Mouse (Mus musculus) limb, embryonic 13.5 days (tissue): Measurements from ENCODE around the gene Gm42674. TPM values are rescaled to one million over a fixed set of nuclear protein-coding genes. Genes with fewer than 3 reads are reported as not detected.

Experiments
- ATAC-seq: fragments of 200-750 bp; cut with Nextera tagmentation; 2 replicates; pipeline ENCODE4 v1.8.0; 2017; ENCODE audit warnings: low read depth, moderate number of reproducible peaks, moderate TSS enrichment; ENCODE audit not compliant: low FRiP score
- H3K27ac ChIP-seq: fragments of 300-500 bp; sonication (generic); 2 replicates; pipeline ENCODE4 v1.5.1; 2015; ENCODE audit warnings: inconsistent platforms, mild to moderate bottlenecking, moderate library complexity
- H3K27me3 ChIP-seq: fragments of 300-500 bp; sonication (generic); 2 replicates; pipeline ENCODE4 v1.6.1; 2015; ENCODE audit warnings: mild to moderate bottlenecking, inconsistent platforms
- H3K36me3 ChIP-seq: fragments of 300-500 bp; sonication (generic); 2 replicates; pipeline ENCODE4 v1.6.1; 2015; ENCODE audit warnings: inconsistent platforms, mild to moderate bottlenecking, moderate library complexity
- H3K4me1 ChIP-seq: fragments of 300-500 bp; sonication (generic); 2 replicates; pipeline ENCODE4 v1.6.1; 2015; ENCODE audit warnings: inconsistent platforms
- H3K4me2 ChIP-seq: fragments of 300-500 bp; sonication (generic); replicated peaks from 2 replicates; pipeline ENCODE4 v1.6.1; 2015; ENCODE audit warnings: inconsistent platforms, mild to moderate bottlenecking, moderate library complexity
- H3K4me3 ChIP-seq: fragments of 300-500 bp; sonication (generic); 2 replicates; pipeline ENCODE4 v1.5.1; 2015; ENCODE audit warnings: moderate library complexity, mild to moderate bottlenecking, inconsistent platforms
- H3K9ac ChIP-seq: fragments of 300-500 bp; sonication (generic); 2 replicates; pipeline ENCODE4 v1.6.1; 2015; ENCODE audit warnings: mild to moderate bottlenecking, inconsistent platforms
- H3K9me3 ChIP-seq: fragments of 300-500 bp; sonication (generic); 2 replicates; pipeline ENCODE4 v1.6.1; 2016; ENCODE audit warnings: inconsistent platforms
- WGBS: fragments of 180-500 bp; shearing (Covaris S2); methylation state at CpG from one replicate; pipeline ENCODE4 v1.1.7; 2015; 5-methylcytosine and 5-hydroxymethylcytosine counted together
- polyA plus RNA-seq: library from polyadenylated mRNA; unstranded; fragments of >200 nt; fragmentation: Nextera tagmentation; extraction: Ambion mirVana; gene quantifications from 2 replicates; pipeline ENCODE4 v1.2.1, GENCODE M21; 2015

Gm42674 gene
- polyA plus RNA-seq, 1 experiment from 2014 or later: not detected

GRCm38 (mm10) chr3:90600036-90600435 lies 1.7 kb upstream of the Gm42674 start:
- Histone ChIP-seq H3K9ac (no peak overlapping the region), H3K9me3 (no peaks in the 10 kb centered on the region), H3K36me3 (no peaks in the 10 kb centered on the region), H3K27me3 (no peaks in the 10 kb centered on the region), H3K4me1 (peaks cover 23% of the 10 kb centered on the region), H3K4me3 (no peak overlapping the region), H3K4me2 (no peak overlapping the region), H3K27ac (no peak overlapping the region)
- WGBS: 63% methylated on average over 6 of the region's 6 CpGs
- no peak for ATAC-seq

- H3K4me2 ChIP-seq: no peak overlapping the region
- no peaks in the 10 kb centered on the region for H3K9me3 ChIP-seq
- no peak for ATAC-seq
- no peak overlapping the region for H3K9ac ChIP-seq
- no peaks in the 10 kb centered on the region for H3K36me3 ChIP-seq
- 80% methylated on average over 8 of the region's 8 CpGs for WGBS
- H3K27me3 ChIP-seq: no peaks in the 10 kb centered on the region
- peaks cover 28% of the 10 kb centered on the region for H3K4me1 ChIP-seq
- no peak overlapping the region for H3K4me3 ChIP-seq
- no peak overlapping the region for H3K27ac ChIP-seq
Observed at GRCm38 (mm10) chr3:90600458-90601195, 1.1 kb upstream of the Gm42674 start.

- 20% methylated on average over 3 of the region's 3 CpGs for WGBS
- peak; percentile 68 for ATAC-seq
- Histone ChIP-seq H3K4me2 (no peak within 1 kb of the TSS), H3K27ac (peak within 1 kb of the TSS; percentile 87), H3K9me3 (no peaks in the 10 kb centered on the region), H3K36me3 (no peaks in the 10 kb centered on the region), H3K27me3 (no peaks in the 10 kb centered on the region), H3K4me1 (peaks cover 40% of the 10 kb centered on the region), H3K4me3 (no peak within 1 kb of the TSS), H3K9ac (no peak within 1 kb of the TSS)
Observed at GRCm38 (mm10) chr3:90603623-90604022, 1.9 kb downstream of the Gm42674 start, which contains the start of gene S100a4. S100a4 (plus strand) TSS chr3:90603771.

- Histone ChIP-seq H3K9ac (no peak overlapping the region), H3K4me1 (peaks cover 40% of the 10 kb centered on the region), H3K36me3 (no peaks in the 10 kb centered on the region), H3K9me3 (no peaks in the 10 kb centered on the region), H3K27ac (peak overlapping the region; percentile 86), H3K27me3 (no peaks in the 10 kb centered on the region), H3K4me2 (no peak overlapping the region), H3K4me3 (no peak overlapping the region)
- 11% methylated on average over 4 of the region's 4 CpGs for WGBS
- ATAC-seq: peak; percentile 60
Observed at GRCm38 (mm10) chr3:90604416-90604815, 2.7 kb downstream of the Gm42674 start.

DNA sequence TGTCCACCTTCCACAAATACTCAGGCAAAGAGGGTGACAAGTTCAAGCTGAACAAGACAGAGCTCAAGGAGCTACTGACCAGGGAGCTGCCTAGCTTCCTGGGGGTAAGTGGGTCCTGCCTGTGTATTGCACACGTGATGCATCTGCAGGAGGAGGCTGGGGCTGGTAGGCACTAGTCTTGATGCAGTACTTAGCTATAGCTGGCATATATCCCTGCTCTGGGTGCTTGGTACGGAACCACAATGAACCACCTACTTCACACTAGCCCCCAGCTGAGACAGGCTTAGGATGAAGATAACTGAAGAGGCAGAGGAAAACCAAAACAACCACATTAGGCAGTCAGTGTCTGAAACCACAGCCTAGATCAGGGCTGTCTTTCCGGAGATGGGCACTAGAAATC lies 3.3 kb downstream of the Gm42674 start:
- Histone ChIP-seq H3K27me3 (no peaks in the 10 kb centered on the region), H3K27ac (peak overlapping the region; percentile 86), H3K4me1 (peaks cover 40% of the 10 kb centered on the region), H3K9me3 (no peaks in the 10 kb centered on the region), H3K4me3 (no peak overlapping the region), H3K9ac (no peak overlapping the region), H3K4me2 (no peak overlapping the region), H3K36me3 (no peaks in the 10 kb centered on the region)
- WGBS: 82% methylated on average over 3 of the region's 3 CpGs
- ATAC-seq: no peak

- Histone ChIP-seq H3K36me3 (no peaks in the 10 kb centered on the region), H3K4me2 (no peak overlapping the region), H3K27ac (peak overlapping the region; percentile 85), H3K4me1 (peaks cover 44% of the 10 kb centered on the region), H3K9me3 (no peaks in the 10 kb centered on the region), H3K27me3 (no peaks in the 10 kb centered on the region), H3K4me3 (no peak overlapping the region), H3K9ac (no peak overlapping the region)
- ATAC-seq: peak; percentile 10; the same call in 1 of the 2 replicates
- WGBS: 58% methylated on average over 2 of the region's 2 CpGs
Observed at GRCm38 (mm10) chr3:90605736-90606135, 4.0 kb downstream of the Gm42674 start.

DNA sequence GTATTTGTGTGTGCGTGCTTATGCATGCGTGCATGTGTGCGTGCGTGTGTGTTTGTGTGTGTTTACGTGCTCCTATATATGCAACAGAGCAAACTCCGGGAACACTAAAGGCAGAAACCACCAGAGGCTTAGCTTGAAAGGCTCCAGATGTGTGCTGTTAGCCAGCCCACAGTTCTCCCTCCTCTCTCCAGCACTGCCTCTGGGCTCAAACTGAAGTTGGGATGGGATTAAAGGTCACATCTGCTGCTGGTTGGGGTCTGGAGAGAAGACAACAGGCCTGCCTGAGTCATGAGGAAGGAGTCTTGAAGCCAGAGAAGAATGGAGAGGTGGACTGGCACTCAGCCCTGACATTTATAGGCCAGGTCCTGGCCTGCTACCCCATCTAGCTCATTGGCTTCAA lies 4.5 kb downstream of the Gm42674 start:
- Histone ChIP-seq H3K4me2 (no peak overlapping the region), H3K9ac (no peak overlapping the region), H3K9me3 (no peaks in the 10 kb centered on the region), H3K36me3 (no peaks in the 10 kb centered on the region), H3K4me1 (peaks cover 45% of the 10 kb centered on the region), H3K27me3 (no peaks in the 10 kb centered on the region), H3K27ac (peak overlapping the region; percentile 85), H3K4me3 (no peak overlapping the region)
- 51% methylated on average over 6 of the region's 6 CpGs for WGBS
- ATAC-seq: peak; percentile 66; the same call in 1 of the 2 replicates

- WGBS: 88% methylated on average over 3 of the region's 3 CpGs
- Histone ChIP-seq H3K9me3 (no peaks in the 10 kb centered on the region), H3K27me3 (no peaks in the 10 kb centered on the region), H3K9ac (no peak overlapping the region), H3K4me1 (peaks cover 45% of the 10 kb centered on the region), H3K4me2 (no peak overlapping the region), H3K27ac (no peak overlapping the region), H3K36me3 (no peaks in the 10 kb centered on the region), H3K4me3 (no peak overlapping the region)
- ATAC-seq: no peak
Observed at GRCm38 (mm10) chr3:90607361-90607760, 5.7 kb downstream of the Gm42674 start.

DNA sequence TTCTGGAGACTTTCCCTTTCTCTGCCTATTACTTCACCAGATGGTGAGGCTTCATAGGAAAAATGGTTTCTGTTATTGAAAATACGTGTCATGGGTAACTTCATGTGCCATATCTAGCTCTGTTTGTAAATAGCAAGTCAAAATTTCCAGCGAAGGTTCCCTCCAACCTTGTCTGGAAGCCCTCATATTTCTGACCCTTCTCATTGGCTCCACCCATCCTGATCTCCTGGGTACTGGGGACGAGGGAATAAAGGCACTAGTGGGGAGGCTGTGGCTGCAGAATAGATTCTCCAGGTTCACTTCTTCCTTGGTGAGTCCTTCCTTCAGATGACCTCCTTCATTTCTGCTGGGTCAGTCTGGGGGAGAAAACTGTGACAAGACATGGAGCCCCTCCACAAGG lies 6.5 kb downstream of the Gm42674 start, which contains the start of gene S100a5:
Gene S100a5 (plus strand): TSS at position 301 of the 400 bp plus-strand sequence.
- no peak within 1 kb of the TSS for H3K9ac ChIP-seq
- 59% methylated on average over 3 of the region's 3 CpGs for WGBS
- no peak for ATAC-seq

GRCm38 (mm10) chr3:90609102-90609501 lies 7.4 kb downstream of the Gm42674 start:
- Histone ChIP-seq H3K9me3 (no peaks in the 10 kb centered on the region), H3K4me2 (no peak overlapping the region), H3K27me3 (peaks cover 6% of the 10 kb centered on the region; the same call in 1 of the 2 replicates), H3K4me3 (no peak overlapping the region), H3K4me1 (peaks cover 41% of the 10 kb centered on the region), H3K36me3 (no peaks in the 10 kb centered on the region), H3K9ac (no peak overlapping the region), H3K27ac (no peak overlapping the region)
- no peak for ATAC-seq

More for the DNA sequence above, 6.5 kb downstream of the Gm42674 start, which contains the start of gene S100a5:
- no peak within 1 kb of the TSS; the same call in 1 of the 2 replicates for H3K27ac ChIP-seq
- 0 out of 2 replicates have a peak, but pooled peaks cover 1% of the 10 kb centered on the region for H3K27me3 ChIP-seq
- no peak within 1 kb of the TSS for H3K4me2 ChIP-seq
- no peak within 1 kb of the TSS for H3K4me3 ChIP-seq
- no peaks in the 10 kb centered on the region for H3K9me3 ChIP-seq
- H3K4me1 ChIP-seq: peaks cover 46% of the 10 kb centered on the region
- H3K36me3 ChIP-seq: no peaks in the 10 kb centered on the region

DNA sequence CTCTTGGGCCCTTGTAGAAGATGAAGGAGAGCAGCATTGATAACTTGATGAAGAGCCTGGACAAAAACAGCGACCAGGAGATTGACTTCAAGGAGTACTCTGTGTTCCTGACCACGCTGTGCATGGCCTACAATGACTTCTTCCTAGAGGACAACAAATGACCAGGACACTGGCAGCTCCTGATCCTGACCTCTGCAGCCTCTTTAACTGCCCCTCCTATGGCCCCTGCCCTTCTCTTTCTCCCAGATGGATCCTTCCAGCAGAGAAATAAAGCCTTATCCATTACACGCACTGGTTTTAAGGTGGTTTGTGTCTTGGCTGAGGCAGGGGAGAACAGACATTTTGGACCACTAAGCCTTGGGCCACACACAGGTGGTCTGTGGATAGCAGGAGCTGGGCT lies 9.8 kb downstream of the Gm42674 start:
- no peak overlapping the region for H3K9ac ChIP-seq
- H3K4me3 ChIP-seq: no peak overlapping the region
- no peak overlapping the region for H3K4me2 ChIP-seq
- no peaks in the 10 kb centered on the region for H3K36me3 ChIP-seq
- no peaks in the 10 kb centered on the region for H3K9me3 ChIP-seq
- H3K27ac ChIP-seq: no peak overlapping the region
- no peak for ATAC-seq
- H3K4me1 ChIP-seq: peaks cover 23% of the 10 kb centered on the region
- H3K27me3 ChIP-seq: peaks cover 6% of the 10 kb centered on the region; the same call in 1 of the 2 replicates
- 93% methylated on average over 3 of the region's 3 CpGs for WGBS

DNA sequence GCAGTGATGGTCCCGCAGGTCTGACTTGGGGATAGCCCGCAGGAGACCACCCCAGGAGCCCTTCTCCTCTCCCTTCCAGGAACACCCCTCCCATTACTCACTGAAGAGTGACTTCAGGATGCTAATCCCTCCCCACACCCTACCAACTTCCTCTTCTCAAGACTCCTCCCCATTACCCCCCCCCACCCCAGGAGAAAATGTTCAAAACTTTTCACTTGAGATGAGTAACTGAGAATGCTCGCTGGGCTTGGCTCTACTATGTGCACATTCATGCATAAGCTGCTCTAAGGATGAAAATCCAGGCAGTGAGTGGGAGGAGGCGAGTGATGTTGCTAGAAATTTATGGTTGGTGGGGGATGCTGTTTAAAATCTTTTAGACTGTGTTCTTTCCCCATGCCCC lies 10.4 kb downstream of the Gm42674 start:
- no peaks in the 10 kb centered on the region for H3K36me3 ChIP-seq
- H3K4me3 ChIP-seq: no peak overlapping the region
- H3K9me3 ChIP-seq: no peaks in the 10 kb centered on the region
- no peak overlapping the region for H3K9ac ChIP-seq
- H3K4me2 ChIP-seq: no peak overlapping the region
- H3K27me3 ChIP-seq: peaks cover 6% of the 10 kb centered on the region; the same call in 1 of the 2 replicates
- H3K27ac ChIP-seq: no peak overlapping the region
- 75% methylated on average over 4 of the region's 4 CpGs for WGBS
- ATAC-seq: no peak
- peaks cover 23% of the 10 kb centered on the region for H3K4me1 ChIP-seq
